Mouse (Mus musculus): ENCODE results near the gene En2.

The En2 gene

GRCm38 (mm10) chr5:28159891-28160470 is 5.5 kb upstream of the En2 start:
- in situ Hi-C loops (cut with MboI, MseI): no loop called here

GRCm38 (mm10) chr5:28161383-28161937 is 4.0 kb upstream of the En2 start:
- in situ Hi-C loops (cut with MboI, MseI): no loop called here

DNA sequence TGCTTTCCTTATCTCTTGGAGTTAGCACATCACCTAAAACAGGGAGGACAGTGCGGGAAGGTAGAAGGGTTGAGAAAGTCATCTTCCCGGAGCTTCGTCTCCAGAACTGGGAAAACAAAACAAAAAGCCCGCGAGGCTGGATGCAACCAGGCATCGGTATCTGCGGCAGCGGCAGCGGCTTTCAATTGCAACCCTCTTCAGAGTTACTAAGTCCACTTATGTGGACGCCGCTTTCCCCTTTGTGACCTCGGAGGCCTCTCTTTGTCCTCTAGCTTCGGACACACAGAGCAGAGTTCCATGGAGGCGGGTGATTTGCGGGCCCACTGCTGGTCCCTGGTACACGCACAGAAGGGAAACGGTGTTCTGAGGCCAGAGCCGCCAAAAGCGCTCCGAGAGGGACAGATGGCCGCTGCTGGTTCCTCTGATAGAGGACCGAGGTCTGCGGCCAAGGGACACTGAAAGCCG is 3.5 kb upstream of the En2 start:
- in situ Hi-C loops (cut with MboI, MseI): no loop called here

- in situ Hi-C loops (cut with MboI, MseI): no loop called here
Observed at GRCm38 (mm10) chr5:28163926-28164325, 1.6 kb upstream of the En2 start.

- in situ Hi-C loops (cut with MboI, MseI): no loop called here
Observed at GRCm38 (mm10) chr5:28166256-28167231, 1.1 kb downstream of the En2 start.

- in situ Hi-C loops (cut with MboI, MseI): no loop called here
Observed at GRCm38 (mm10) chr5:28167611-28168252, 2.2 kb downstream of the En2 start.

DNA sequence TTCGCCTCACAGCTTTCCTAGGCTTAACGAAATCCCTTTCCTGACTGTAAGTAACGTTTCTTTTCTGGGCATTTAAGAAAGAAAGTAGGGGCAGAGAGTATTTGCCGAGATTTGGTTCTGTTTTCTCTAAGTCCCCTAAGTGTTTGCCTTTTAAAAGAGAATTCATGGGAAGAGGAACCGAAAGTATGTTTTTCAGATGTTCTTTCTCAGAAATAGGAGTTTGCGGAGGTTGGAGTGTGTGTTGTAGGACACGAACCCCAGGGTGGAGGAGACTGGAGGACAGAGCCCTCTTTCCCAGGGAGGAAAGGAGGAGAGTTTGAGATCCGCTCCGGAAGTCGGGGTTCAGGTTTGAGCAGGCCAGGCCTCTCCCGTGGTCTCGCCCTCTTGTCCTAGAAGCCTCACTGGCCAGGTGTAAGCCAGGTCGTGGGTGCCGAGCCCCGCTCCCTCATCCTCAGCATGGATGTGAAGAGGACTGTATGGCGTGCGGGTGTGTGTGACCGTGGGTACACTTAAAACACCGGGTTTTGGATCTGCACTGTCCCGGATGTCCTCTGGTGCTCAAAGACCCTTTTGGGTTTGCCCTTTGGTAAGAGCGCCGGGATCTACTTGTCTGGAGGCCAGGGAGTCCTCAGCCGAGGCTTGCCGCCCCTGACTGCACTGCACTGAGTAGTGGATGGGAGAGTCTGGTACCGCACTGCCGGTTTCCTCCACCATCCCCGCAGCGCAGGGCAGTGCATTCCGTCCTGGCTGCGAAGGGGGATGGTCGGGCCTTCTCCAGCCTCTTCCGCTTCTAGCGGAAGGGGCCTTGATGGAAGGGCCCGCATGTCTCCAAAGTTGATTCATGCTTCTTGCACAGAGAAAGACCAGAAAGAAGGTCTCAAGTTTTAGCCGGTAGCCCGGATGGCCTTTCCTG is 3.0 kb downstream of the En2 start:
- in situ Hi-C loops (cut with MboI, MseI): no loop called here

- in situ Hi-C loops (cut with MboI, MseI): no loop called here
Observed at GRCm38 (mm10) chr5:28169166-28169801, 3.8 kb downstream of the En2 start.

DNA sequence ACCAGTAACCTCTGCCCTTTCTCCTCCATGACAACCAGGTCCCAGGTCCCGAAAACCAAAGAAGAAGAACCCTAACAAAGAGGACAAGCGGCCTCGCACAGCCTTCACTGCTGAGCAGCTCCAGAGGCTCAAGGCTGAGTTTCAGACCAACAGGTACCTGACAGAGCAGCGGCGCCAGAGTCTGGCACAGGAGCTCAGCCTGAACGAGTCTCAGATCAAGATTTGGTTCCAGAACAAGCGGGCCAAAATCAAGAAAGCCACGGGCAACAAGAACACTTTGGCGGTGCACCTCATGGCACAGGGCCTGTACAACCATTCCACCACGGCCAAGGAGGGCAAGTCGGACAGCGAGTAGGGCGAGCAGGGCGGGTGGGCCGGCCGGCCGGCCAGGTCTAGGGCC is 4.6 kb downstream of the En2 start:
- in situ Hi-C loops (cut with MboI, MseI): no loop called here

DNA sequence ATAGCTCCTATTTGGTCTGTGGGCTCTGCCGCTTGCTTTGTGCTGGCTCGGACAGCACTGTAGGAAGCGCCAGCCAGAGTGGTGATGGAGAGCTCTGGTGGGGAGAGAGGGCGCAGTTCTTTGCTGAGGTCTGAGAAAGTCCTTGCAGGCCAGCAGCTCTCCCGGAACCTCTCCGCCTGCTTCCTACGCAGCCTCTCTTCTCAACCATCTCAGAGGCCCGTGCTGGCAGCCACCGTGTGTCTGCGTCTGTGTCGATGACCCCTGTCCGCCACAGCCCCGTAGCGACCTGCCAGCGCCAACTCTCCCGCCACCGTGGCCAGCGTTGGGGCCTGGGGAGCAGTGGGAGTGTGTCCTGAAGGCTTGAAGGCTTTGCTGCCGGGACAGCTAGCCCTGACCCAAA is 5.4 kb downstream of the En2 start:
- in situ Hi-C loops (cut with MboI, MseI): no loop called here

DNA sequence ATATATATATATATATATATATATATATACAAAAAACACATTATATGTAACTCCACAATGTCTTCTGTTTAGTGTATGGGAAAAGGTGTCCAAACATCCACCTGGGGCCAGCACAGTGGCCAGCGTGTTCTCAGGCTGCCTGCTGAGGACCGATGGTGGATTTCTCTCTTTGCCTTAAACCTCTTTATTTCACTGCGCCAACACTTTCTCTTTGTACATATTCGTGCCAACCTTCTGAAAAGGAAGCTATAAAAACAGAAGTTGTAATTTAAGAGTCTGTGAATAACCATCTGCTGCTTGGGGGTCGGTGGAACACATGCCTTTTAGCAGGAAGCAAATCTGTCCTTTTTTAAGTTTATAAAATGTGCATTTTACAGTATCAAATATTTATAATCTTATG is 6.2 kb downstream of the En2 start:
- in situ Hi-C loops (cut with MboI, MseI): no loop called here

GRCm38 (mm10) chr5:28172261-28172920 is 6.9 kb downstream of the En2 start:
- in situ Hi-C loops (cut with MboI, MseI): no loop called here

DNA sequence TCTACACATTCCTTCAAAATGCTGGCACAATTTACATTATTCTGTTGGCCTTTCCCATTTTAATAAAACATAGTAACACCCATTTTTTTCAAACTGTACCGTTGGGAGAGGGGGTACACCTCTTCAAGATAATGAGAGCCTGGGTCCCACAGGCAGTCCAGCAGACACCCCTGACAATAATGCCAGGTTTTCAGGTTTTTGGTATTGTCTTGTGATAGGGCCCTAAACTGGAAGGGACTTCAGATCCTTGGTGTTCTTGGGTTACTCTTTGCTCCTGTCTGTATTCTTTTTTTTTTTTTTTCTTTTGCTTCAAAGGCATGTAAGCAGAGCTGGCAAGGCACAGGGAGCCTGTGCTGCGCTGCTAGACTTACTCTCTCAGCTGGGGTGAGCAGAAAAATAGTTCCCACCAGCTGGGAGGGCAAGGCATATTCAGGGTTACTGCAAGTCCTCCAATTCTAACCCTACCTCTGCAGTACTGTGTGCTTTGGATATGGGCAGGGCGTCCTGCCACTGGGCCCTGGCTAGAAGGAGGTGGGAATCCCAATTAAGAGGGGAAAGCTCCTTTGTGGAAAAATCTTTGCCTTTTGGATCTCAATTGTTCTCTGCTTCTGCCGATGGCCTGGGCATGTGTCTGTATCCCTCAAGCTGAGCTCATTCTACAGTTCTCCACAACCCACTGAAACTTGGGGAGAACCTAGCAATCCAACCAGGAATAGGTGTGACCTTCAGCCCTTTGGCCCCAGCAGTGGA is 7.6 kb downstream of the En2 start:
- in situ Hi-C loops (cut with MboI, MseI): no loop called here

- in situ Hi-C loops (cut with MboI, MseI): no loop called here
Observed at GRCm38 (mm10) chr5:28173674-28174073, 8.2 kb downstream of the En2 start.

GRCm38 (mm10) chr5:28174086-28174485 is 8.6 kb downstream of the En2 start:
- in situ Hi-C loops (cut with MboI, MseI): no loop called here

- in situ Hi-C loops (cut with MboI, MseI): no loop called here
Observed at GRCm38 (mm10) chr5:28174876-28175569, 9.5 kb downstream of the En2 start.

DNA sequence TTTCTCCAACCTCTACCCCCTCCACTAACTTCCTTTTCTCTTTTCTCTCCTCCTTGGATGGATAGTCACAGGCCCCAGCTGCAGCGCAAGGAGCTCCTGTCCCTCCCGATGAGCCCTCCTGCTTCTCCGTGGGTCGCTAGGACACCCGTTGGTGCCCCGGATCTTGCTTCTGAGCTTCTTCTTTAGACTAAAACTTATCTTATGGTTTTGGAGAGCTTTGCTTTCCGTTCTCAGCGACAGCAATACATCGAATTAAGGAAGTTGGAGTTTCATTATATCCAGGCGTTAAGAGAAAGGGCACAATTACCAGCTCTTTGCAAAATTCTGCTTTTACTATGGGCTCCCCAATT is 10.1 kb downstream of the En2 start:
- in situ Hi-C loops (cut with MboI, MseI): no loop called here

- in situ Hi-C loops (cut with MboI, MseI): no loop called here
Observed at GRCm38 (mm10) chr5:28176023-28176422, 10.5 kb downstream of the En2 start.

DNA sequence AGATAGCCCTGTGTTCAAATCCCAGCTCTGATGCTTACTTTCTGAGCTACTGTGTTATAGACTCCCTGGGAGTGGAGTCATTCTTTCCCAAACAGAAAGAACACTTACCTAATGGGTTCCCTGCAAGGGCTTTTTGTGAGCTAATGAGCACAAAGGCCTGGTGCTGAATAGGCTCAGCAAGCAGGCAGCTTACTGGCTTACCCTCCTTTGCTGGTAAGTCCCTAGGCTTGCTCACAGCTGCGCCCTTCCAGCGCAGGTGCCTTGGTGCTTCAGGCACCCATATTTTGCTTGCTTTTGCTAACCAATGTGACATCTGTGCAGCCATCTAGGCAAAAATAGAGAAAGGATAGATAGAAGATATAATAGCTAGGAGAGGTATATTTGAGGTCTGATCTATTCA is 11.1 kb downstream of the En2 start:
- in situ Hi-C loops (cut with MboI, MseI): no loop called here

Data from T-helper 2 cell (primary cell).